Mouse (Mus musculus) macrophage (primary cell): ENCODE results near the gene Chst5. TPM values are rescaled to one million over a fixed set of nuclear protein-coding genes. Genes with fewer than 3 reads are reported as not detected.
A peak's percentile ranks its signal among the peaks of the same experiment; 100 is the strongest.

Experiments
- H3K27ac ChIP-seq: fragments of 350-480 bp; formaldehyde crosslinking; 2 replicates; pipeline ENCODE4 v1.9.0; 2021
- H3K36me3 ChIP-seq: fragments of 350-480 bp; formaldehyde crosslinking; 2 replicates; pipeline ENCODE4 v1.9.0; 2021; ENCODE audit errors: inconsistent target
- H3K4me3 ChIP-seq: fragments of 350-480 bp; formaldehyde crosslinking; 2 replicates; pipeline ENCODE4 v1.9.0; 2021; ENCODE audit errors: inconsistent target
- H3K79me2 ChIP-seq: fragments of 350-480 bp; formaldehyde crosslinking; 2 replicates; pipeline ENCODE4 v1.9.0; 2021; ENCODE audit errors: inconsistent target
- WGBS: methylation state at CpG from one replicate; pipeline ENCODE4 v1.1.7; 2026; ENCODE audit warnings: inconsistent platforms; ENCODE audit not compliant: missing documents; 5-methylcytosine and 5-hydroxymethylcytosine counted together
- polyA plus RNA-seq: library from polyadenylated mRNA; stranded (reverse); fragments of 250-400 nt; gene quantifications from 3 replicates; pipeline ENCODE4 v1.2.4, GENCODE M21; 2018; ENCODE audit warnings: inconsistent platforms

The Chst5 gene
- polyA plus RNA-seq, 1 experiment from 2014 or later: not detected

GRCm38 (mm10) chr8:111905500-111906121 lies 4.6 kb downstream of the Chst5 start:
- H3K36me3 ChIP-seq: no peaks in the 10 kb centered on the region
- no peak overlapping the region for H3K4me3 ChIP-seq
- H3K27ac ChIP-seq: no peak overlapping the region
- WGBS: 38% methylated on average over 7 of the region's 8 CpGs
- H3K79me2 ChIP-seq: no peaks in the 10 kb centered on the region

GRCm38 (mm10) chr8:111902080-111902479 lies 8.2 kb downstream of the Chst5 start:
- Histone ChIP-seq H3K4me3 (no peak overlapping the region), H3K79me2 (no peaks in the 10 kb centered on the region), H3K36me3 (no peaks in the 10 kb centered on the region), H3K27ac (no peak overlapping the region)
- WGBS: 71% methylated on average over 5 of the region's 5 CpGs

GRCm38 (mm10) chr8:111898586-111898985 lies 11.7 kb downstream of the Chst5 start:
- H3K4me3 ChIP-seq: no peak overlapping the region
- no peak overlapping the region for H3K27ac ChIP-seq
- WGBS: 52% methylated on average over 9 of the region's 10 CpGs
- no peaks in the 10 kb centered on the region for H3K36me3 ChIP-seq
- no peaks in the 10 kb centered on the region for H3K79me2 ChIP-seq

- H3K79me2 ChIP-seq: no peaks in the 10 kb centered on the region
- H3K36me3 ChIP-seq: no peaks in the 10 kb centered on the region
- no peak overlapping the region for H3K27ac ChIP-seq
- 93% methylated on average over 7 of the region's 7 CpGs for WGBS
- no peak overlapping the region for H3K4me3 ChIP-seq
Measured at GRCm38 (mm10) chr8:111894955-111895354, 15.3 kb downstream of the Chst5 start.

GRCm38 (mm10) chr8:111892615-111893014 lies 17.6 kb downstream of the Chst5 start:
- WGBS: 59% methylated on average over 5 of the region's 5 CpGs

GRCm38 (mm10) chr8:111891983-111892382 lies 18.3 kb downstream of the Chst5 start:
- no peak overlapping the region for H3K4me3 ChIP-seq
- H3K27ac ChIP-seq: no peak overlapping the region
- WGBS: 29% methylated on average over 8 of the region's 8 CpGs

More at GRCm38 (mm10) chr8:111892615-111893014, 17.6 kb downstream of the Chst5 start:
- no peaks in the 10 kb centered on the region for H3K79me2 ChIP-seq
- no peaks in the 10 kb centered on the region for H3K36me3 ChIP-seq
- H3K4me3 ChIP-seq: no peak overlapping the region
- no peak overlapping the region for H3K27ac ChIP-seq

GRCm38 (mm10) chr8:111890911-111891303 lies 19.3 kb downstream of the Chst5 start:
- 70% methylated on average over 6 of the region's 6 CpGs for WGBS
- Histone ChIP-seq H3K36me3 (no peaks in the 10 kb centered on the region), H3K4me3 (no peak overlapping the region), H3K27ac (no peak overlapping the region), H3K79me2 (no peaks in the 10 kb centered on the region)

More at GRCm38 (mm10) chr8:111891983-111892382, 18.3 kb downstream of the Chst5 start:
- H3K79me2 ChIP-seq: no peaks in the 10 kb centered on the region
- no peaks in the 10 kb centered on the region for H3K36me3 ChIP-seq

- Histone ChIP-seq H3K4me3 (no peak overlapping the region), H3K79me2 (no peaks in the 10 kb centered on the region)
Measured at GRCm38 (mm10) chr8:111889931-111890910, 20.0 kb downstream of the Chst5 start.

GRCm38 (mm10) chr8:111888091-111888650 lies 22.1 kb downstream of the Chst5 start:
- Histone ChIP-seq H3K36me3 (no peaks in the 10 kb centered on the region), H3K27ac (no peak overlapping the region), H3K4me3 (no peak overlapping the region), H3K79me2 (no peaks in the 10 kb centered on the region)
- WGBS: 34% methylated on average over 7 of the region's 7 CpGs

More at GRCm38 (mm10) chr8:111889931-111890910, 20.0 kb downstream of the Chst5 start:
- WGBS: 18% methylated on average over 81 of the region's 86 CpGs
- Histone ChIP-seq H3K36me3 (no peaks in the 10 kb centered on the region), H3K27ac (no peak overlapping the region)

GRCm38 (mm10) chr8:111887479-111887878 lies 22.8 kb downstream of the Chst5 start:
- Histone ChIP-seq H3K36me3 (no peaks in the 10 kb centered on the region), H3K79me2 (no peaks in the 10 kb centered on the region), H3K27ac (no peak overlapping the region), H3K4me3 (no peak overlapping the region)
- 50% methylated on average over 1 of the region's 1 CpGs for WGBS

GRCm38 (mm10) chr8:111883615-111884014 lies 26.6 kb downstream of the Chst5 start:
- Histone ChIP-seq H3K36me3 (no peaks in the 10 kb centered on the region), H3K79me2 (no peaks in the 10 kb centered on the region), H3K27ac (no peak overlapping the region), H3K4me3 (no peak overlapping the region)
- 98% methylated on average over 4 of the region's 4 CpGs for WGBS

- H3K4me3 ChIP-seq: no peak overlapping the region
- 4% methylated on average over 2 of the region's 2 CpGs for WGBS
- no peaks in the 10 kb centered on the region for H3K79me2 ChIP-seq
- H3K27ac ChIP-seq: no peak overlapping the region
- H3K36me3 ChIP-seq: no peaks in the 10 kb centered on the region
Measured at GRCm38 (mm10) chr8:111881591-111881990, 28.7 kb downstream of the Chst5 start.

GRCm38 (mm10) chr8:111877711-111878110 lies 32.5 kb downstream of the Chst5 start:
- WGBS: 78% methylated on average over 9 of the region's 9 CpGs

GRCm38 (mm10) chr8:111876355-111876948 lies 33.8 kb downstream of the Chst5 start, which contains the start of gene Tmem170:
Gene Tmem170 (minus strand): TSS chr8:111876750.
- H3K27ac ChIP-seq: no peak within 1 kb of the TSS
- WGBS: under 1% methylated on average over 52 of the region's 53 CpGs
- peak within 1 kb of the TSS; percentile 41 for H3K4me3 ChIP-seq
- H3K36me3 ChIP-seq: no peaks in the 10 kb centered on the region
- H3K79me2 ChIP-seq: no peaks in the 10 kb centered on the region

More at GRCm38 (mm10) chr8:111877711-111878110, 32.5 kb downstream of the Chst5 start:
- Histone ChIP-seq H3K4me3 (no peak overlapping the region), H3K79me2 (no peaks in the 10 kb centered on the region), H3K36me3 (no peaks in the 10 kb centered on the region), H3K27ac (no peak overlapping the region)
